In the genomic region with DNA sequence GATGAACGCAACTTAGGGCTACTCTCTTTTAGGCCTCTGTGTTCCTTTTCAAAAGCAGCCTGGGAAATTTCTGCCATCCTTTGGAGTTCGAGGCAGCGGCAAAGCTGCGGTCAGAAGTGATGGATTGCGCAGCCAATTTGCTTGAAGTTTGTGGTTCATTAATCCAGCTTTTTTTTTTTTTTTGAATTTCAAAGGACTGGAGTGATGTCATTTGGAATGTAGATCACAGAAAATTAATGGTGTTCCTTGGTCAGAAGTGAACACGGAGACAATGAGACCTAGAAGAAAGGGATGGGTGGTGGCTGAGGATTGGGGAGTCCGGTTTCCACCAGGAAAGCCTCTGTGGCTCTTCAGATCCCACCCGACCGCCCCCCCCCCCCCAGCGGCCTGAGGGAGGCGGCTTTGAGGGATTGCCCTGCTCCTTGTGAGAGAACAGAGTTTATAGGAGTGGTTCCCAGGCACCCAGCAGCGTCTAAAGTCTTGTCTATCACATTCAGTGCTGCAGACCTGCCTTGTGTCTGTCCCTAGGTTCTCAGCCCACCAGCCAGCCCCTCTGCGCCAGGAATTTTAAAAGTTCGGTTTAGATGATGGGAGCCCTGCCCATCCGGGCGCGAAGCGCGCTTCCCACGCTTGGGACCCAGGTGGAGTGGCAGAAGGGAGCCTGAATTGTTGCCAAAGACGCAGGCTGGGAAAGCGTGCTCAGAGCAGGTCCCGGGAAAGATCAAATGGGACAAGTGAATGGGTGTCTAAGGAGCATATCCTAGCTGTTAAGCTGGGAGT, we compare ENCODE assay signal across 9 mouse cellular contexts.
DNase-seq lines count a peak whose midpoint lies in the region; ATAC-seq lines count a peak whose summit lies in the region.
"Had no signal": no experiment of that assay in that cellular context is flagged by ENCODE, and none has a peak within 500 bp of the region (broad histone marks: within the 10 kb centered on the region; RNA-seq: fewer than 3 reads in every experiment).

No protein-coding gene starts in this region.

- ATAC-seq in liver, embryonic 11.5 days (replicated peaks; ENCODE audit: low FRiP score) = no peak
- peak; percentile 96 for ATAC-seq in forebrain, embryonic 15.5 days (replicated peaks)

- WGBS in liver, embryonic 11.5 days = 23% methylated on average over 21 of the region's 23 CpGs
- 2% methylated on average over 23 of the region's 23 CpGs for WGBS in forebrain, embryonic 15.5 days
- WGBS in limb, embryonic 10.5 days = 11% methylated on average over 22 of the region's 23 CpGs

- no peaks in the 10 kb centered on the region for H3K27me3 ChIP-seq in liver, embryonic 11.5 days (replicated peaks; ENCODE audit: control insufficient read depth, insufficient read depth, low read length)
- no peaks in the 10 kb centered on the region for H3K27me3 ChIP-seq in forebrain, embryonic 15.5 days
- peaks cover 15% of the 10 kb centered on the region for H3K27me3 ChIP-seq in limb, embryonic 10.5 days (ENCODE audit: low read depth, poor library complexity, severe bottlenecking)

- no peak overlapping the region for H3K27ac ChIP-seq in liver, embryonic 11.5 days (ENCODE audit: low read depth, low read length)
- H3K27ac ChIP-seq in forebrain, embryonic 15.5 days (replicated peaks) = peak overlapping the region; percentile 79
- H3K27ac ChIP-seq in limb, embryonic 10.5 days = no peak overlapping the region

- no peak for DNase-seq in liver, embryonic 11.5 days (ENCODE audit: low spot score)
- DNase-seq in liver = no peak
- DNase-seq in limb, embryonic 10.5 days (ENCODE audit: low spot score) = peak; percentile 46
- peak; percentile 57 for DNase-seq in right cerebral cortex, postnatal 25 days
- DNase-seq in urinary bladder, postnatal 25 days (ENCODE audit: low spot score) = no peak
- DNase-seq in kidney, postnatal 14 days = no peak
- no peak for DNase-seq in thymus, adult 18-20 months

- no peak overlapping the region for H3K4me3 ChIP-seq in liver, embryonic 11.5 days (ENCODE audit: low read depth, low read length)
- H3K4me3 ChIP-seq in forebrain, embryonic 15.5 days = peak overlapping the region; percentile 8; the same call in 1 of the 2 replicates
- peak overlapping the region; percentile 23 for H3K4me3 ChIP-seq in limb, embryonic 10.5 days
- H3K4me3 ChIP-seq: megakaryocyte, embryonic 14.5 days had no signal

- no peaks in the 10 kb centered on the region for H3K4me1 ChIP-seq in liver, embryonic 11.5 days (replicated peaks; ENCODE audit: control insufficient read depth, insufficient read depth, low read length)
- H3K4me1 ChIP-seq in forebrain, embryonic 15.5 days = peaks cover 17% of the 10 kb centered on the region
- peaks cover 6% of the 10 kb centered on the region for H3K4me1 ChIP-seq in limb, embryonic 10.5 days
- H3K4me1 ChIP-seq: megakaryocyte, embryonic 14.5 days had no signal

- peak overlapping the region; percentile 28 for H3K4me2 ChIP-seq in liver, embryonic 11.5 days
- peak overlapping the region; percentile 31 for H3K4me2 ChIP-seq in forebrain, embryonic 15.5 days (replicated peaks)

- no peaks in the 10 kb centered on the region for H3K9me3 ChIP-seq in liver, embryonic 11.5 days (ENCODE audit: control insufficient read depth, low read length)
- no peaks in the 10 kb centered on the region for H3K9me3 ChIP-seq in forebrain, embryonic 15.5 days
- H3K9me3 ChIP-seq in limb, embryonic 10.5 days (replicated peaks) = no peaks in the 10 kb centered on the region
- H3K9me3 ChIP-seq: megakaryocyte, embryonic 14.5 days had no signal

- H3K9ac ChIP-seq in liver, embryonic 11.5 days (ENCODE audit: low read depth, low read length) = no peak overlapping the region
- H3K9ac ChIP-seq in forebrain, embryonic 15.5 days (replicated peaks) = 0 out of 2 replicates have a peak overlapping the region, but pooled peaks have one; percentile 6

- no peaks in the 10 kb centered on the region for H3K36me3 ChIP-seq in liver, embryonic 11.5 days (ENCODE audit: control insufficient read depth, insufficient read depth, low read length)
- H3K36me3 ChIP-seq in forebrain, embryonic 15.5 days = no peaks in the 10 kb centered on the region
- H3K36me3 ChIP-seq in limb, embryonic 10.5 days = no peaks in the 10 kb centered on the region

Comparison
In these comparisons a context has a peak if more than half of its experiments do, and no peak if none do; other contexts are left out.
1. DNase-seq: peak in limb, embryonic 10.5 days (single experiment) and right cerebral cortex, postnatal 25 days (single experiment); none in liver, embryonic 11.5 days (single experiment), liver (single experiment), urinary bladder, postnatal 25 days (single experiment), kidney, postnatal 14 days (single experiment) and thymus, adult 18-20 months (0 of 2).